ENCODE assay signal across 13 mouse cellular contexts in the genomic region with DNA sequence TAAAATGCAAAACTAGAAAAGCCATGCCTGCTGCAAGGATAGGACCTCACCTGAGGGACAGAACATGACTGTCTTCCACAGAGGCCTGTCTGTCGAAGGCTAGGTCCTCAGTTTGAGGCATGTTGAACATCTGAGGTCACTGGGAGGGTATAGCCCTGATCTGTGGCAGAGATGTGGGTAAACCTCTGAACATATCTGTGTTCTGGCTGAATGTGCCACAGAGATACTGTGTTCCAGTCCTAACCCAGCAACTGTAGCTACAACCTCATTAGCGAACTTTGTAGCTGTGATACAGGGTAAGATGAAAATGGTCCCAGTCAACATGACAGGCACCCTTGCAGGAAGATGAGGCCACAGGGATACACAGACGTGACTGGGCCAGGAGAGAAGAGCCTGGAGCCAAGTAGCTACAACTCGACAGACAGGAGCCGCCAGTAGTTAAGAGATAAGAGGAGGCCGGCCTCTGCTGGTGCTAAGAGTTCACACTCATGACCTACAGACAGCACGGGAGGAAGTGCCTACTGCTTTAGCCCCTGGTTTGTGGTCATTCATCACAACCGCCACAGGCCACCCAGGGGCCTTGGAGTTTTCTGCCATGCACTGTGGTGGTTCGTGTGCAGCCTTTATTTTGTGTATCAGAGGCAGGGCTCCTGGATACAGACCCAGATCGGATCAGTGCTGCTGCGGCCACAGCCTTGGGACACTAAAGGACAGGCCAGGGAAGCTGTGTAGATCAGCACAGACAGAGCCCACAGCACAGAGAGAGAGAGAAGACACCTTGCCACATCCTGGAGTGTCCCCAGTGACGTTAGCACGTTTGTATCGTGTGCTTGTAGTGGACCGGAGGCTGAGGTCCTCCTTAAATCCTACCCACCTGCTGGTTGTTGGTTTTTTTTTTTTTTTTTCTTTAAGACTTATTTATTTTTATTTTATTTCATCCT. TPM values are rescaled to one million over a fixed set of nuclear protein-coding genes. Genes with fewer than 3 reads are reported as not detected.
A peak's percentile ranks its signal among the peaks of the same experiment; 100 is the strongest.
DNase-seq lines count a peak whose midpoint lies in the region; ATAC-seq and TF ChIP-seq lines count a peak whose summit lies in the region.
"Had no signal": no experiment of that assay in that cellular context is flagged by ENCODE, and none has a peak within 500 bp of the region (broad histone marks: within the 10 kb centered on the region; RNA-seq: fewer than 3 reads in every experiment).

No protein-coding gene starts in this region.

- WGBS in midbrain, embryonic 10.5 days: 52% methylated on average over 15 of the region's 15 CpGs
- 41% methylated on average over 15 of the region's 15 CpGs for WGBS in midbrain, embryonic 16.5 days
- 7% methylated on average over 15 of the region's 15 CpGs for WGBS in liver, embryonic 14.5 days (ENCODE audit: insufficient replicate concordance)
- WGBS in stomach, embryonic 14.5 days: 28% methylated on average over 15 of the region's 15 CpGs

- H3K27ac ChIP-seq in midbrain, embryonic 10.5 days (replicated peaks): peak overlapping the region; percentile 67
- H3K27ac ChIP-seq in midbrain, embryonic 16.5 days (ENCODE audit: low read length): no peak overlapping the region
- H3K27ac ChIP-seq in liver, embryonic 14.5 days: peak overlapping the region; percentile 82
- no peak overlapping the region for H3K27ac ChIP-seq in stomach, embryonic 14.5 days (ENCODE audit: low read length)

- no peak overlapping the region for H3K9ac ChIP-seq in midbrain, embryonic 16.5 days (ENCODE audit: low read depth, low read length)
- peak overlapping the region; percentile 43 for H3K9ac ChIP-seq in liver, embryonic 14.5 days (replicated peaks)
- no peak overlapping the region for H3K9ac ChIP-seq in stomach, embryonic 14.5 days (replicated peaks; ENCODE audit: low read depth, low read length)
- H3K9ac ChIP-seq: lung, embryonic 14.5 days had no signal

- peaks cover 62% of the 10 kb centered on the region for H3K27me3 ChIP-seq in midbrain, embryonic 10.5 days (ENCODE audit: low read depth, poor library complexity, severe bottlenecking)
- peaks cover 6% of the 10 kb centered on the region for H3K27me3 ChIP-seq in midbrain, embryonic 16.5 days (ENCODE audit: control insufficient read depth, insufficient read depth, low read depth, low read length)
- H3K27me3 ChIP-seq in liver, embryonic 14.5 days (ENCODE audit: control insufficient read depth, insufficient read depth, low read length): no peaks in the 10 kb centered on the region
- H3K27me3 ChIP-seq in stomach, embryonic 14.5 days (ENCODE audit: control insufficient read depth, insufficient read depth, low read length): no peaks in the 10 kb centered on the region

- TF ChIP-seq EP300 in liver, embryonic 14.5 days (IDR thresholded peaks at IDR 0.05; ENCODE audit: low read depth): peak; percentile 49; the same call in 1 of the 2 replicates

- no peak for DNase-seq in midbrain, embryonic 10.5 days (ENCODE audit: low spot score)
- peak in 2 of 3 experiments; percentile 47 to 55 for DNase-seq in liver, embryonic 14.5 days (ENCODE audit: low read depth in 3 of 3, low spot score in 3 of 3)
- DNase-seq in urinary bladder, postnatal 36 days (ENCODE audit: low spot score in 2 of 2): no peak
- no peak for DNase-seq in adrenal gland, adult (ENCODE audit: inconsistent age in 2 of 2, low spot score in 1 of 2)
- no peak for DNase-seq in frontal cortex, postnatal 10 days (ENCODE audit: low spot score in 2 of 2)
- DNase-seq: cerebellum, adult 9-10 months; kidney, adult 11 months; lung, embryonic 14.5 days had no signal

- no peak overlapping the region for H3K4me2 ChIP-seq in midbrain, embryonic 16.5 days (ENCODE audit: low read length)
- H3K4me2 ChIP-seq in liver, embryonic 14.5 days (ENCODE audit: low read depth): peak overlapping the region; percentile 51
- no peak overlapping the region for H3K4me2 ChIP-seq in stomach, embryonic 14.5 days (replicated peaks; ENCODE audit: low read depth, low read length)
- H3K4me2 ChIP-seq: lung, embryonic 14.5 days had no signal

- no peaks in the 10 kb centered on the region for H3K9me3 ChIP-seq in midbrain, embryonic 10.5 days (replicated peaks)
- no peaks in the 10 kb centered on the region for H3K9me3 ChIP-seq in midbrain, embryonic 16.5 days (replicated peaks; ENCODE audit: control insufficient read depth, low read length, poor library complexity, severe bottlenecking)
- no peaks in the 10 kb centered on the region for H3K9me3 ChIP-seq in liver, embryonic 14.5 days (ENCODE audit: control insufficient read depth, low read length)
- H3K9me3 ChIP-seq in stomach, embryonic 14.5 days (ENCODE audit: control insufficient read depth, low read depth, low read length): no peaks in the 10 kb centered on the region

- H3K4me3 ChIP-seq in midbrain, embryonic 10.5 days: no peak overlapping the region
- H3K4me3 ChIP-seq in midbrain, embryonic 16.5 days (ENCODE audit: low read depth, low read length): no peak overlapping the region
- H3K4me3 ChIP-seq in liver, embryonic 14.5 days (ENCODE audit: insufficient read depth in 1 of 2, low read depth in 2 of 2, low read length in 2 of 2): no peak overlapping the region
- H3K4me3 ChIP-seq in stomach, embryonic 14.5 days (ENCODE audit: low read depth, low read length): no peak overlapping the region

- ATAC-seq in midbrain, embryonic 16.5 days: no peak
- ATAC-seq in erythroid progenitor cell, adult 5-6 weeks (replicated peaks; ENCODE audit: low FRiP score, poor library complexity, severe bottlenecking): peak; percentile 85
- ATAC-seq in liver, embryonic 14.5 days (ENCODE audit: insufficient read depth): peak; percentile 85
- 0 out of 2 replicates have a peak, but pooled peaks have one; percentile 39 for ATAC-seq in stomach, embryonic 14.5 days (ENCODE audit: insufficient number of reproducible peaks, insufficient read depth, low FRiP score, low read depth)

- peaks cover 36% of the 10 kb centered on the region for H3K4me1 ChIP-seq in midbrain, embryonic 10.5 days
- H3K4me1 ChIP-seq in midbrain, embryonic 16.5 days (ENCODE audit: control insufficient read depth, insufficient read depth, low read length): peaks cover 14% of the 10 kb centered on the region; the same call in 1 of the 2 replicates
- H3K4me1 ChIP-seq in liver, embryonic 14.5 days (replicated peaks; ENCODE audit: control insufficient read depth in 2 of 2, insufficient read depth in 2 of 2, low read length in 1 of 2): peaks cover 32 to 37% of the 10 kb centered on the region in 2 experiments
- peaks cover 7% of the 10 kb centered on the region for H3K4me1 ChIP-seq in stomach, embryonic 14.5 days (ENCODE audit: control insufficient read depth, insufficient read depth, low read length)

- peak; percentile 40; the same call in 1 of the 2 replicates for TF ChIP-seq CTCF in liver, embryonic 14.5 days (IDR thresholded peaks at IDR 0.05; ENCODE audit: low read depth)

- no peaks in the 10 kb centered on the region for H3K36me3 ChIP-seq in midbrain, embryonic 10.5 days
- H3K36me3 ChIP-seq in midbrain, embryonic 16.5 days (ENCODE audit: control insufficient read depth, insufficient read depth, low read length): no peaks in the 10 kb centered on the region
- no peaks in the 10 kb centered on the region for H3K36me3 ChIP-seq in liver, embryonic 14.5 days (replicated peaks; ENCODE audit: control insufficient read depth, insufficient read depth, low read depth)
- H3K36me3 ChIP-seq in stomach, embryonic 14.5 days (ENCODE audit: control insufficient read depth, insufficient read depth, low read length): no peaks in the 10 kb centered on the region

RNA-seq across cellular contexts. Expression of gene Trhr2, which starts 10.9 kb away (rescaled TPM):
- polyA plus RNA-seq in midbrain, embryonic 10.5 days (2016; fragmentation: Nextera tagmentation; extraction: Ambion mirVana): not detected in 2 replicates
- polyA plus RNA-seq in midbrain, embryonic 16.5 days (2015; fragmentation: Nextera tagmentation; extraction: Ambion mirVana): 0.26 TPM in 1 of 2 replicates, not detected in the other
- not detected in 2 replicates for total RNA-seq in erythroid progenitor cell, adult 5-6 weeks (2015; ENCODE audit: low replicate concordance)
- total RNA-seq in erythroid progenitor cell, adult 5-6 weeks (2017; ENCODE audit: low replicate concordance): not detected in 2 replicates
- polyA plus RNA-seq in liver, embryonic 14.5 days (2012; rRNA removed): not detected in 2 replicates
- polyA plus RNA-seq in liver, embryonic 14.5 days (2014; fragmentation: Nextera tagmentation; extraction: Ambion mirVana): not detected in 2 replicates
- polyA plus RNA-seq in stomach, embryonic 14.5 days (2014; fragmentation: Nextera tagmentation; extraction: Ambion mirVana): not detected in 2 replicates
- total RNA-seq: heart, postnatal 10 days had no signal
- polyA plus RNA-seq: large intestine, adult 2 months; lung, embryonic 14.5 days had no signal

RNA-seq across cellular contexts. Expression of gene Zc3h18, which starts 26.8 kb away (rescaled TPM):
- 75.7 and 79.4 TPM in 2 replicates for polyA plus RNA-seq in midbrain, embryonic 10.5 days (2016; fragmentation: Nextera tagmentation; extraction: Ambion mirVana)
- polyA plus RNA-seq in midbrain, embryonic 16.5 days (2015; fragmentation: Nextera tagmentation; extraction: Ambion mirVana): 30.8 and 37.7 TPM in 2 replicates
- 32.3 and 32.8 TPM in 2 replicates for total RNA-seq in erythroid progenitor cell, adult 5-6 weeks (2015; ENCODE audit: low replicate concordance)
- 57.9 and 58.0 TPM in 2 replicates for total RNA-seq in erythroid progenitor cell, adult 5-6 weeks (2017; ENCODE audit: low replicate concordance)
- 15.2 and 20.4 TPM in 2 replicates for polyA plus RNA-seq in liver, embryonic 14.5 days (2012; rRNA removed)
- polyA plus RNA-seq in liver, embryonic 14.5 days (2014; fragmentation: Nextera tagmentation; extraction: Ambion mirVana): 12.8 and 16.7 TPM in 2 replicates
- 30.5 and 34.8 TPM in 2 replicates for polyA plus RNA-seq in stomach, embryonic 14.5 days (2014; fragmentation: Nextera tagmentation; extraction: Ambion mirVana)

Comparison
In these comparisons a context has a peak if more than half of its experiments do, and no peak if none do; other contexts are left out.
1. H3K27ac ChIP-seq: peak in midbrain, embryonic 10.5 days (single experiment) and liver, embryonic 14.5 days (single experiment); none in midbrain, embryonic 16.5 days (single experiment) and stomach, embryonic 14.5 days (single experiment).
2. DNase-seq: peak in liver, embryonic 14.5 days (2 of 3); none in midbrain, embryonic 10.5 days (single experiment), urinary bladder, postnatal 36 days (0 of 2), adrenal gland, adult (0 of 2) and frontal cortex, postnatal 10 days (0 of 2).